Comparison of ENCODE assay signal across 15 mouse cellular contexts in the genomic region with DNA sequence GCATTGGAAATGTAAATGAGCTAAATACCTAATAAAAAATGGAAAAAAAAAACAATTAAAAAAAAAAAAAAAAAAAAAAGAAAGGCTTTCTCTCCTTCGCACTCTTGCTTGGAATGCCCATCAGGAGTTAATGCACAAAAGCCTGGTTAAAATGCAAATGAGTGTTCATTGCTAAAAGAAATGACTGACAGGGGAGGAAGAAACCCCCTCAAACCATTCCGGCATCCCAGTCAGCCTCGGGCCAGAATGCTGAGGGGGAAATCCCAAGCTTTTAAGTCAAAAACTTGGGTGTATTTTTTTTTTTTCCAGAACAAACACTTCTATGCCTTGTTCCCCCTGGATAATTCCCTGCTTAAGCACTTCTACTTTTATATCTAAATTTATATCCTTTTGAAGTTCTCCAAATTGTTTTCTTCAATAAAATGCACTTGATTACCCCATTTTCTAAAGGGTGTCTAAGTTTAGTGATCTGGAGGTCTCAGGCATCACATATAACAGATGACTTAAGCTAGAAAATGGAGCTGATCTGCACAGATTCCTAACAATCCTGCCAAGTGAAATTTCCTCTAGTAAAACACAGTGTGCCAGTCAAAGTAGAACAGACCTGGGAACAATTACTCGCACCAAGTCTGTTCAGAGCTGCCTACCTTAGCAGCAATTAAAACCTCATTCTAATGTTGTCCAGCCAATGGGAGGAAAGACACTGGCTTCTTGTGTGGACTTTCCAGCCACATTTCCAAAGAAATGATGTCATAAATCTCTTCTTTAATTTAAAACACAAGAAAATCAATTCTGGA.
"Had no signal": no experiment of that assay in that cellular context is flagged by ENCODE, and none has a peak within 500 bp of the region (broad histone marks: within the 10 kb centered on the region; RNA-seq: fewer than 3 reads in every experiment).

No protein-coding gene starts in this region.

- H3K9me3 ChIP-seq: kidney, embryonic 15.5 days; limb, embryonic 13.5 days; liver, embryonic 15.5 days; midbrain, embryonic 13.5 days; neural tube, embryonic 12.5 days had no signal

- H3K27ac ChIP-seq: kidney, embryonic 15.5 days; limb, embryonic 13.5 days; liver, embryonic 15.5 days; midbrain, embryonic 13.5 days; neural tube, embryonic 12.5 days; stomach, postnatal 0 days had no signal

- H3K4me3 ChIP-seq: kidney, embryonic 15.5 days; limb, embryonic 13.5 days; liver, embryonic 15.5 days; midbrain, embryonic 13.5 days; neural tube, embryonic 12.5 days had no signal

- H3K27me3 ChIP-seq: kidney, embryonic 15.5 days; limb, embryonic 13.5 days; liver, embryonic 15.5 days; midbrain, embryonic 13.5 days; neural tube, embryonic 12.5 days had no signal

- ATAC-seq: lung, postnatal 0 days; midbrain, embryonic 13.5 days had no signal

- H3K9ac ChIP-seq: kidney, embryonic 15.5 days; limb, embryonic 13.5 days; liver, embryonic 15.5 days; midbrain, embryonic 13.5 days; neural tube, embryonic 12.5 days had no signal

- DNase-seq: kidney, postnatal 14 days; layer of hippocampus, adult 9-11 months; layer of hippocampus, postnatal 36 days; lung, adult 2 months; lung, postnatal 36 days; thymus, adult 18-20 months; thymus, postnatal 14 days had no signal

- H3K4me1 ChIP-seq: kidney, embryonic 15.5 days; liver, embryonic 15.5 days; midbrain, embryonic 13.5 days; neural tube, embryonic 12.5 days had no signal

- H3K4me2 ChIP-seq: kidney, embryonic 15.5 days; limb, embryonic 13.5 days; liver, embryonic 11.5 days; liver, embryonic 15.5 days; midbrain, embryonic 13.5 days; neural tube, embryonic 12.5 days had no signal

- H3K36me3 ChIP-seq: kidney, embryonic 15.5 days; limb, embryonic 13.5 days; liver, embryonic 15.5 days; midbrain, embryonic 13.5 days; neural tube, embryonic 12.5 days had no signal
